Mouse (Mus musculus): Measurements from ENCODE around the gene Vmn1r86.
"Not testable (repeated sequence)": the region's sequence is repeated elsewhere in the genome, so short reads cannot be mapped to it uniquely, and the experiment has no call there.

Gene Vmn1r86

DNA sequence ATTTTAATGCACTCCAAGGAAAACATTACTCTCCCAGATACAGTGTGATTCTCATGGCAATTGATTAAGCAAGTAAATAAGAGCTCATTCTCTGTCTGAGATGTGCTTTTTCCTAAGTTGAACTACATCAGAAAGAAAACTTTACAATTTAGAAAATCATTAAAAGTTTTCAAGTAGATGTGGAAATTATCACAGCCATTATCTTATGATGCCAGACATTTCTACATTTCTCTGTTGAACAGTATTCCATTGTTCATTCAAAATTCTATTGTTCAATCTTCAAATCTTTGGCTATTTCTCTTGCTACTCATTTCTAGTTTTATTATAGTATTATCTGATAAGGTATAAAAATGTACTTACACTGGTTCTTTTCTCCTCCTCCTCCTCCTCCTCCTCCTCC lies at the start of gene Vmn1r86:
TSS of gene Vmn1r86 (minus strand) at position 101 of the 400 bp plus-strand sequence.
- ATAC-seq (ENCODE audit: insufficient number of reproducible peaks, low FRiP score, low TSS enrichment), result no peak

DNA sequence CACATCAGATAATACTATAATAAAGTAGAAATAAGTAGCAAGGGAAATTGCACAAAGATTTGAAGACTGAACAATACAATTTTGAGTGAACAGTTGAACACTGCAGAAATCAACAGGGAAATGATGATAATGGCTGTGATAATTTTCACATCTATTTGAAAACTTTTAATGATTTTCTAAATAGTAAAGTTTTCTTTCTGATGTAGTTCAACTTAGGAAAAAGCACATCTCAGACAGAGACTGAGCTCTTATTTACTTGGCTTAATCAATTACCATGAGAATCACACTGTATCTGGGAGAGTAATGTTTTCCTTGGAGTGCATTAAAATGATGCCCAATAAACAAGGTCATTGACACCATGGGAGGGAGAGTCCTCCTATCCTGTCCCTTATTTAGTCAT lies 39.6 kb upstream of the Vmn1r86 start, which contains the start of gene Vmn1r88:
TSS of gene Vmn1r88 (plus strand) at position 301 of the 400 bp plus-strand sequence.
- ATAC-seq (ENCODE audit: insufficient number of reproducible peaks, low FRiP score, low TSS enrichment), result no peak

DNA sequence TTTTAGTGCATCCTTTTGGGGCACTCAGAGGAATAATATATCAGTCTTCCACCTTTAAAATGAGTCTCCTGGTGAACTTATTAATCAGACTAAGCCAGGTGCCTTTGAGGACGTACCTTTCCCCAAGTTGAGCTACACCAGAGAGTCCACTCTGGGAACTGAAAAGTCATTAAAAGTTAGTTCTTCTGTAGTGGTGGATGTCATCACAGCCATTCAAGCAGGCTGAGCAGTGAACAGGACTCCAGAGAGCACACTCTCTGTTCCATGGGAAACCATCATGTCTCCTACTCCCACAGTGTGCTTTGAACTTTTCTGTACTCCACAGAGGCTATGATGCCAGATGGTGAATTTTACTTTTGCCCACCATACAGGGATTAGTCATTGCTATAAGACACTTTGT lies 20.3 kb upstream of the Vmn1r86 start, which contains the start of gene Vmn1r87:
TSS of gene Vmn1r87 (minus strand) at position 101 of the 400 bp plus-strand sequence.
- ATAC-seq (ENCODE audit: insufficient number of reproducible peaks, low FRiP score, low TSS enrichment), result no peak

DNA sequence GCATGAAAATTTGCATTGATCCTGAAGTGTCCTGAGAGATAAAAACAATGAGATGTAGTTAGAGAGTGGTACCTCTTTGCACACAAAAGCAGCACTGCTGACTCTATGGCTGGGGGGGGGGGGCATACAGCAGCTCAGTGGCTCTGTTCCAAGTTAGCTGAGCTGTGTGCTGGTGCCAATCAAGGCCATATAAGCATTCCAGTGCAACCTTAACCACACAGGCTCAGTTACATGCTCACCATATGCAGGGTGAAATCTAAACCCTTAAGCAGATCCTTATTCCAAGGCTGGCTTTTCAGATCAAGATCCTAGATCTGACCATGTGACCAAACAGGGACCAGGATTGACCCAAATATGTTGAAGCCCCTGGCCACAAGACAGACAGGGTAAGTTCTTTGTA lies 17.6 kb upstream of the Vmn1r86 start:
- no peak for ATAC-seq (ENCODE audit: insufficient number of reproducible peaks, low FRiP score, low TSS enrichment)

DNA sequence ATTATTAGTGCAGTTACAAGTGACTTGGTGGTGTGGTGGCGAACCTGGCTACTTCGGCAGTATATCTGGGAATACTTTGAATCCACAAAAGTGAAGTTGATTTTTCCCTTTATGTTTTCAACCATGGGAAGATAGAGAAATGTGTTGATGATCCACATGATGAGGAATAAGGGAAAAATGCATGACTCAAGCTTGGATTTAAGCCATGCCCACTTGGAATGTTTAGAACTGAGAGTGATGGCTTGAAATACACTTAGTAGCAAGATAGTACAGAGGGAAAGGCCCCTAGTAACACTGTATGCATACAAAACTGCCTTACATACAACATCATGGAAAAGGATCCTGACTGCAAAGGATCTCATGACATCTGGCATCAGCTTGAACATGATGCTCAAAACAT lies 12.1 kb upstream of the Vmn1r86 start:
- ATAC-seq (ENCODE audit: insufficient number of reproducible peaks, low FRiP score, low TSS enrichment), result no peak

DNA sequence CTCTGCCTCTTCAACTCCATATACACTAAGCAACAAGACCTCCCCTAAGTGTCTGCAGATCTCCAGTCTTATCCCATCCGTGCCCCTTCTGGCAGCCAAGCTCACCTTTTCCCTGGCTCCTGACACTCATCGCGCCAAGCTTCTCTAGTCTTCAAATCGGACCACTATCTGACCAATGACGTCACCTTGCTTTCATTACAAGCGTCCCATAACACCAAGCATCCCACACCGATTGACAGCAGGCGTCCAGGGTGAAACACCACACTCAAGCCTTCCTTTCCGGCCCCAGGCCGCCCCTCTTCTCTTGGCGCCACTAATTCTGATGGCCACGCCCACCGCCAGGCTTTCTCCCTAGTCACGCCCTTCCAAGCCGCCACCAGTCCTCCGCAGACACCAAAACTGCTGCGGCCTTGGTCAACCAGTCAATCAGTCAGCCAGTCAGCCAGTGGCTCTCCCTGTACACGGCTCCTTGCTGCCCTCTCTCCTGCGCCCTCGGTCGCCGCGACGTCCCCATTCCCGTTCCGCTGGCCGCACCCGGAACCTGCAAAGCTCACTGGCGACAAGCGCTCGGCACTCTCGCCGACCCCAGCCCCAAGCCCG lies 3.9 kb upstream of the Vmn1r86 start:
- peak; percentile 56; the same call in 1 of the 2 replicates for ATAC-seq (ENCODE audit: insufficient number of reproducible peaks, low FRiP score, low TSS enrichment)

DNA sequence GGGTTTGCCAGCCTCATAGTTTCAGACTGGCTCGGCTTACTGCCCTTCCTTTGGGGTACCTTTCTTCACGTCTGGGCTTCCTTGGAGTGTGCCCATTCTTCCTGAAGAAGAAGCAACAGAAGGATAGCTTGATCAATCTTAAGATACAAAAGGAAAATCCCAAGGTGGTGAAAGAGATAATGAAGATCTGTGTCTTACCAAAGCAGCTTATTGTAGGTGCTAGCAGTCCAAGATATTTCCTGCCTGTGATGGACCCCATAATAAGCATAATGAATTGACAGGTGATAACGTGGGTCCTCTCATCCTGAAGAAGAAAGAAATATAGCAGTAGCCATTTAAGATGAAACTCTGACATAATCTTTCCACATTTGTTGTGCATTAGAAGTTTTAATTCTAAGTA lies 24.6 kb downstream of the Vmn1r86 start, which contains the start of gene Vmn1r85:
TSS of gene Vmn1r85 (minus strand) at position 101 of the 400 bp plus-strand sequence.
- ATAC-seq (ENCODE audit: insufficient number of reproducible peaks, low FRiP score, low TSS enrichment), result no peak

DNA sequence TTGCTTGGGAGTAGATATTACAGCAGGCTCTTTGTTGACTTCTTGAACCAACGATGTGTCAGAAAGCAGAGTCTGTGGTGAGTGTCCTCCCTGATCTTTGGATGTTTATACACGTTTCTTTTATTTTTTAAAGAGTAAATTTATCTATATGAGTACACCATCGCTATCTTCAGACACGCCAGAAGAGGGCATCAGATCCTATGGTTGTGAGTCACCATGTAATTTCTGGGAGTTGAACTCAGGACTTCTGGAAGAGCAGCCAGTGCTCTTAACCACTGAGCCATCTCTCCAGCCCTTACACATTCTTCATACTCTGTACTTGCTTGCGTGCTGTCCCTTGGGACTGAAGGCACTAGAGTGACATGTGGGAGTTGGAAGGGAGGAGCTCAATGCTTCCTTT lies 47.4 kb downstream of the Vmn1r86 start:
- no peak for ATAC-seq (ENCODE audit: insufficient number of reproducible peaks, low FRiP score, low TSS enrichment)

DNA sequence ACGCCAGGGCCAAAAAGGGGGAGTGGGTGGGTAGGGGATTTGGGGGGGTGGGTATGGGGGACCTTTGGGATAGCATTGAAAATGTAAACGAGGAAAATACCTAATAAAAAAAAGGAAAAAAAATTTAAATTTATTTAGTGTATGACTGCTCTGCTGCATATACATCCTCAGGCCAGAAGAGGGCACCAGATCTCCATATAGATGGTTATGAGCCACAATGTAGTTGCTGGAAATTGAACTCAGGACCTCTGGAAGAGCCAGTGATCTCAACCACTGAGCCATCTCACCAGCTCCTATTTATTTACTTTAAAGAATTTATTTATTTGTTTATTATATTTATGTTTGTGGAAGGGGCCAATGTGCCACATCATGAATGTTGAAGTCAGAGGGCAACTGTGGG lies 56.3 kb downstream of the Vmn1r86 start:
- not testable (repeated sequence) for ATAC-seq (ENCODE audit: insufficient number of reproducible peaks, low FRiP score, low TSS enrichment)

DNA sequence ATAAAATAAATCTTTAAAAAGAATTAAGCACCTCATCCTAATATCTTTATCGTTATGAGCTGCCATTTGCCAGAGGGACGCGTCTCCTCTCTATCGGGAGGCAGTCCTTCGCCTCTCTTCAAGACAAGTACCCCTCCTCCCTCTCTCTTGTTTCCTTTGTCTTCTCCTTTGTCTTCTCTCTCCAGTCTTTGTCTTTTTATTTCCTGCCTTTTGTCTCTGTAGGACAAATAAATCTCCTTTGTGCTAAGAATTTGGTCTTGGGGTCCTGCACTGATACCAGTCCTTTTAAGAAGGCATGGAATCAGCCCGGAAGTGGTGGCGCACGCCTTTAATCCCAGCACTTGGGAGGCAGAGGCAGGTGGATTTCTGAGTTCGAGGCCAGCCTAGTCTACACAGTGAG lies 60.2 kb downstream of the Vmn1r86 start:
- ATAC-seq (ENCODE audit: insufficient number of reproducible peaks, low FRiP score, low TSS enrichment), result no peak

DNA sequence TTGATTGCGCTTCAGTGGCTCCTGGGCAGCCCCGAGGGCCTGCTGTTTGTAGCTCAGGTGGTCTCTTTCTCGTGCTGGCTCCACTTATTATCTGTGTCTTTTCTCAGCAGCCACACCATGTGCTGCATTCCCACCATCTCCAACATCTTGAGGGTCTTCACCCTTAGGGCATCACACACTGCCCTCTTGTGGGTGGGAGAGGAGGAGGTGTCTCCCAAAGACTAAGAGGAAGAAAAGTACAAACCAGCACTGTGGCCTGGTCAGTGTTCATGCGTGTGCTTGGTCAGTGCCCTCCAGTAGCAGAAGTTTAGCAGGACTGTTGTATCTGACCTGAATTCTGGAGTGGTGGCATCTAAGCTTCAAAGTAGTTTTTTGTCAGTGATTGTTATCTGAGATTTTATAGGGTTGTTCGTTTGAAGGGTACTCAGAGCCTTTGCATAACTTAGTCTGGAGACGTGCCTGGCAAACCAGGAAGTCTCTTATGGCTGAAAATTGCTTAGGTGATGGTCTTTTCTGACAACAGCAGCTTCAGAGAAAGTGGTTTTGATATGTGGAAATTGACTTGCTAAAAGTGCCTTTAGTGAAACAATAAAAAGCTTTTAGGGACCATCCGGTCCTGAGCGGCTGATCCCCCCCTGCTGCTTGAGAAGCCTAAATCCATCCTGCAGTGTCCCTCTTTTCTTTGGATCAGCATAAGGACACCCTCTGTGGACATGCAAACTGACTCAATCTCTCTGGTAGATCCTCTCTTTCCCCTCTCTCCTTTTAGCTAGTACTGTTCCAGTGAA lies 62.6 kb downstream of the Vmn1r86 start:
- ATAC-seq (ENCODE audit: insufficient number of reproducible peaks, low FRiP score, low TSS enrichment), result no peak

DNA sequence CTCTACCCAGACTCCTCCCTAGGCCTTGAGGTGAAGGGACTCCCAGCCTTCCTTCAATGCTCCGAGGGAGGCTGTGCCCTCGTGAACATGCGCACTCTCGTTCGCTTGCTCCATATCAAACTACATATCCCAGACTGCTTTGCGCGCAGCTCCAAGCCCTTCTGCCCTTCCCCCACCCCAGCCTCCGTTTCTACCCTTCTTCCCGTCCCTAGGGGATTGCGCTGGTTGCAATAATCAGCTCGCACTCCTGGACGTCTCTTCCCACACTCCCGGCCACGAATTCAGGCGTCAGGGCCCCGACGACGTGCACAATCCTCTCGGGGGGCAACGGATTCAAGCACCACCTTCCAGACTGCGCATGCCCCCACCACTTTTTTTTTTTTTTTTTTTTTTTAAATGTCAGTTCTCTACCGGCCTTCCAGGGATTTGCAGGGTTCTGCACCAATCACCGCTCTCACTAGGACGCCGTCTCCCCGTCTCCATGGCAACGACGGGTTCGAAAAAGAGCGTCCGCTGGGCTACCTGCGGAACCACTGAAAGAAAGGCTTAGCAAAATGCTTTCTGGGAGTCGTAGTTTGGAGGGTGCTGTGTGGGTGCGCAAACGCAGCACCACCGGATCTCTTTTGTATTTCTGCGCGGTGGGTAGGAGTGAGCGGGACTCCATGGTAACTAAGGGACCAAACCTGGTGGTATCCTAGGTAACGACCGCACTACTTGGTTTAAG lies 65.3 kb downstream of the Vmn1r86 start, which contains the start of gene Mzf1:
TSS of gene Mzf1 (minus strand) at position 478 of the 724 bp plus-strand sequence.
- ATAC-seq (ENCODE audit: insufficient number of reproducible peaks, low FRiP score, low TSS enrichment), result peak; percentile 95

DNA sequence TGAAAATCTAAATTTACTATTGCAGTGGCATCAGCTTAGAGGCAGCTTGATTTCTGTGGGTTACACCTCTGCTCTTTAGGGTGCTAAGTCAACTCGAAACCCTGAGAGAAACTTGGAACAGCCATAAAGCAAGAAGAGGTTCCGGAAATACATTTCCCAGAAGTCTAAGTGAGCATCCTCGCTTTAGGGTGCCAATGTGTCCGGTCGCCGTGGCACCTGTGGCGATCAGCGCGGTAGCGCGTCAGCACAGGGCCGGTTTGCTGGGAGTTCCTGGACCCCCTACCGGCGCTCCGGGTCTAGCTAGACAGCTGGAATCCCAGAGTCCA lies 65.8 kb downstream of the Vmn1r86 start:
- no peak; the same call in 1 of the 2 replicates for ATAC-seq (ENCODE audit: insufficient number of reproducible peaks, low FRiP score, low TSS enrichment)

DNA sequence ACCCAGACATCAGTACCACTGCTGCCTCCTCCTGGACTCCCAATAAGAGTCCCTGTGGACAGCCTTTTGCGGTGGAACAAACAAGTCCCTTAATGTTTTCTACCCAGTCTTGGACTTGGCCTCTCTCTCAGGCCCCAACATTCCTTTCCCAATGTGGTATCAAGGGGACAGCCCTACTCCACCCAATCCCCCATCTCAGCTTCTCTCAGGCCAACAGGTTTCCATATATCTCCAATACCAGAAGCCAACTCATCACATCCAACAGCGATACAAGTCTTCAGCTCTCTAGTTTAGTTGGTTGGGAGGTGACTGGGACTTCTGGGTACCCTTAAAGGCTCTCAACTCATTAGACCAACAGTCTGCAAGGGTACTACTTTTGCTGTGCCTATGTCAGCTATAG lies 66.2 kb downstream of the Vmn1r86 start:
- no peak for ATAC-seq (ENCODE audit: insufficient number of reproducible peaks, low FRiP score, low TSS enrichment)

DNA sequence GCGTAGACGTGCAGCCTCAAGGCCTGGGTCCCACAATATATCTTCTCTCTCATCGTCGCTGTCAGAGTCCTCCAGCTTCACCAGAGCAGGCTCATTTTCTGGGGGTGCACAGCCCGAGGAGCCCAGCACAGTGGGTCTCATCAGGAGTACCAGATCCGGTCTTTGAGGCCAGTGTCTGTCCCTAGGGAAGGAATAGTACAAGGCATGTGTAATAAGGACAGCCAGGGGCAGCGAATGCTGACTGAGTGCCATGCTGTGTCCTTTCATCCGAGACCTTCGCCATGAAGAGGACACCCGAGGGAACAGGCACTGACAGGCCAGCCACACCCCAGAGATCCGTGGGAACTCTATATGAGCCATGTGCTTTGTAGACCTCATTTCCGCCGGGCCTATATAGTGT lies 66.7 kb downstream of the Vmn1r86 start:
- ATAC-seq (ENCODE audit: insufficient number of reproducible peaks, low FRiP score, low TSS enrichment), result no peak

Data from cerebellum, adult (tissue).